In genomic region chr6:134641738-134642446, GRCm38 (mm10) we compare ENCODE assay signal across 8 mouse cellular contexts. TPM values are rescaled to one million over a fixed set of nuclear protein-coding genes. Genes with fewer than 3 reads are reported as not detected.
A peak's percentile ranks its signal among the peaks of the same experiment; 100 is the strongest.
DNase-seq lines count a peak whose midpoint lies in the region; ATAC-seq and TF ChIP-seq lines count a peak whose summit lies in the region.

No protein-coding gene starts in this region.

- peak overlapping the region; percentile 69 for H3K4me3 ChIP-seq in heart, embryonic 12.5 days
- peak overlapping the region; percentile 93 for H3K4me3 ChIP-seq in hindbrain, postnatal 0 days (ENCODE audit: low read length)
- H3K4me3 ChIP-seq in midbrain, embryonic 11.5 days (ENCODE audit: low read depth, low read length): peak overlapping the region; percentile 83

- DNase-seq in heart, adult 8-10 months (ENCODE audit: low spot score): no peak
- DNase-seq in c-Kit-negative CD71-positive TER-119-positive erythroid progenitor cells, embryonic 14.5 days (ENCODE audit: low read depth, low spot score): peak; percentile 27
- no peak for DNase-seq in hindbrain, postnatal 0 days (ENCODE audit: low spot score)
- no peak for DNase-seq in midbrain, embryonic 11.5 days (ENCODE audit: low spot score, missing footprints)
- no peak for DNase-seq in cerebellum, adult 8-10 months
- no peak for DNase-seq in adrenal gland, postnatal 36 days
- DNase-seq in gastrocnemius, postnatal 10 days: no peak

- peak overlapping the region; percentile 75 for H3K4me2 ChIP-seq in heart, embryonic 12.5 days
- H3K4me2 ChIP-seq in hindbrain, postnatal 0 days (ENCODE audit: low read depth, low read length): peak overlapping the region; percentile 76
- H3K4me2 ChIP-seq in midbrain, embryonic 11.5 days: peak overlapping the region; percentile 78

- no peaks in the 10 kb centered on the region for H3K4me1 ChIP-seq in heart, embryonic 12.5 days (replicated peaks)
- no peaks in the 10 kb centered on the region for H3K4me1 ChIP-seq in hindbrain, postnatal 0 days (ENCODE audit: insufficient read depth, low read length)
- H3K4me1 ChIP-seq in midbrain, embryonic 11.5 days (ENCODE audit: control insufficient read depth, insufficient read depth, low read length): peaks cover 2% of the 10 kb centered on the region; the same call in 1 of the 2 replicates

- 70% methylated on average over 9 of the region's 9 CpGs for WGBS in heart, embryonic 12.5 days
- WGBS in hindbrain, postnatal 0 days: 79% methylated on average over 9 of the region's 9 CpGs
- 80% methylated on average over 9 of the region's 9 CpGs for WGBS in midbrain, embryonic 11.5 days

- no peak overlapping the region for H3K27ac ChIP-seq in heart, embryonic 12.5 days (ENCODE audit: poor library complexity, severe bottlenecking)
- 0 out of 2 replicates have a peak overlapping the region, but pooled peaks have one; percentile 86 for H3K27ac ChIP-seq in hindbrain, postnatal 0 days
- no peak overlapping the region for H3K27ac ChIP-seq in midbrain, embryonic 11.5 days (ENCODE audit: low read depth, low read length)

- H3K36me3 ChIP-seq in heart, embryonic 12.5 days: peaks cover 3% of the 10 kb centered on the region; the same call in 1 of the 2 replicates
- H3K36me3 ChIP-seq in hindbrain, postnatal 0 days (ENCODE audit: insufficient read depth, low read length): no peaks in the 10 kb centered on the region
- no peaks in the 10 kb centered on the region for H3K36me3 ChIP-seq in midbrain, embryonic 11.5 days (ENCODE audit: control insufficient read depth, insufficient read depth, low read length)

- TF ChIP-seq CTCF in hindbrain, postnatal 0 days (IDR thresholded peaks at IDR 0.05; ENCODE audit: low read depth): no peak

- H3K9ac ChIP-seq in heart, embryonic 12.5 days: peak overlapping the region; percentile 78
- H3K9ac ChIP-seq in hindbrain, postnatal 0 days (replicated peaks; ENCODE audit: low read length): peak overlapping the region; percentile 87; the same call in 1 of the 2 replicates
- H3K9ac ChIP-seq in midbrain, embryonic 11.5 days (ENCODE audit: low read length): peak overlapping the region; percentile 89; the same call in 1 of the 2 replicates

- no peaks in the 10 kb centered on the region for H3K9me3 ChIP-seq in heart, embryonic 12.5 days (replicated peaks)
- no peaks in the 10 kb centered on the region for H3K9me3 ChIP-seq in hindbrain, postnatal 0 days (ENCODE audit: low read length)
- no peaks in the 10 kb centered on the region for H3K9me3 ChIP-seq in midbrain, embryonic 11.5 days (ENCODE audit: control insufficient read depth, low read length)

- H3K27me3 ChIP-seq in heart, embryonic 12.5 days (replicated peaks): no peaks in the 10 kb centered on the region
- no peaks in the 10 kb centered on the region for H3K27me3 ChIP-seq in hindbrain, postnatal 0 days (ENCODE audit: insufficient read depth, low read length)
- no peaks in the 10 kb centered on the region for H3K27me3 ChIP-seq in midbrain, embryonic 11.5 days (ENCODE audit: control insufficient read depth, insufficient read depth, low read length)

- no peak for ATAC-seq in heart, embryonic 12.5 days (ENCODE audit: insufficient number of reproducible peaks, low FRiP score)
- ATAC-seq in hindbrain, postnatal 0 days: no peak
- no peak for ATAC-seq in midbrain, embryonic 11.5 days (ENCODE audit: low FRiP score)

RNA-seq across cellular contexts. Expression of gene Borcs5, which starts 2.6 kb away (rescaled TPM):
- 14.7 and 14.8 TPM in 2 replicates for polyA plus RNA-seq in heart, embryonic 12.5 days (2016; fragmentation: Nextera tagmentation; extraction: Ambion mirVana)
- 10 to 100 TPM; 10.3 to 12.6 (median 11.5) TPM for total RNA-seq in heart, adult 8-10 months (2022)
- 52.5 and 71.4 TPM in 2 replicates for total RNA-seq in hindbrain, postnatal 0 days (2014; rRNA removed)
- 39.5 and 41.1 TPM in 2 replicates for polyA plus RNA-seq in hindbrain, postnatal 0 days (2015; fragmentation: Nextera tagmentation; extraction: Ambion mirVana)
- 26.4 and 28.3 TPM in 2 replicates for polyA plus RNA-seq in midbrain, embryonic 11.5 days (2014; fragmentation: Nextera tagmentation; extraction: Ambion mirVana)
- total RNA-seq in adrenal gland, postnatal 36 days (2021): 10 to 100 TPM; 13.7 to 15.4 TPM
- 10 to 100 TPM; 10.3 to 12.1 TPM for total RNA-seq in gastrocnemius, postnatal 10 days (2021)

RNA-seq across cellular contexts. Expression of gene Mansc1, which starts 9.6 kb away (rescaled TPM):
- 6.9 and 7.1 TPM in 2 replicates for polyA plus RNA-seq in heart, embryonic 12.5 days (2016; fragmentation: Nextera tagmentation; extraction: Ambion mirVana)
- 1 to 10 TPM; 3.3 to 5.4 (median 4.3) TPM for total RNA-seq in heart, adult 8-10 months (2022)
- 2.2 and 3.8 TPM in 2 replicates for total RNA-seq in hindbrain, postnatal 0 days (2014; rRNA removed)
- 2.2 and 2.4 TPM in 2 replicates for polyA plus RNA-seq in hindbrain, postnatal 0 days (2015; fragmentation: Nextera tagmentation; extraction: Ambion mirVana)
- 0.87 and 1.3 TPM in 2 replicates for polyA plus RNA-seq in midbrain, embryonic 11.5 days (2014; fragmentation: Nextera tagmentation; extraction: Ambion mirVana)
- total RNA-seq in adrenal gland, postnatal 36 days (2021): 1 to 10 TPM; 4.4 to 4.9 TPM
- total RNA-seq in gastrocnemius, postnatal 10 days (2021): 1 to 10 TPM; 3.2 to 4.0 TPM
